Mouse (Mus musculus): Measurements from ENCODE around the gene Col8a2. TPM values are rescaled to one million over a fixed set of nuclear protein-coding genes. Genes with fewer than 3 reads are reported as not detected.

Col8a2 gene
- total and polyA plus RNA-seq, 3 experiments, result not detected

GRCm38 (mm10) chr4:126275681-126276131 lies 10.9 kb upstream of the Col8a2 start:
- Histone ChIP-seq H3K27me3 (replicated peaks) (no peaks in the 10 kb centered on the region), H3K9me3 (replicated peaks; ENCODE audit: low read length) (no peaks in the 10 kb centered on the region), H3K36me3 (replicated peaks in 1 of 2; ENCODE audit: control insufficient read depth in 1 of 2, insufficient read depth in 1 of 2, low read length in 1 of 2) (peaks cover 30 to 52% of the 10 kb centered on the region in 2 experiments), H3K79me2 (replicated peaks; ENCODE audit: control insufficient read depth, extremely low read depth, insufficient read depth, poor library complexity, severe bottlenecking) (no peaks in the 10 kb centered on the region), H3K4me3 (replicated peaks in 1 of 3; ENCODE audit: low read depth in 2 of 3, low read length in 2 of 3, poor library complexity in 1 of 3) (no peak overlapping the region), H3K4me2 (ENCODE audit: insufficient read depth, low read depth, poor library complexity, severe bottlenecking) (no peak overlapping the region), H3K9ac (ENCODE audit: insufficient read depth, low read depth) (no peak overlapping the region), H3K27ac (ENCODE audit: insufficient read depth, low read depth) (no peak overlapping the region), H3K4me1 (ENCODE audit: control insufficient read depth in 1 of 2, insufficient read depth in 2 of 2) (peaks cover 0 to 6% of the 10 kb centered on the region in 2 experiments; a peak in 1 of 4 replicates)
- dilution Hi-C loops (cut with MboI; ENCODE audit: extremely low pct_ligation_motif_present, extremely low pct_unique_long_range_greater_than_20kb, low sequenced_read_pairs), result no loop called here
- DNase-seq (ENCODE audit: extremely low read depth), result no peak
- TF ChIP-seq EP300 (IDR thresholded peaks at IDR 0.05; ENCODE audit: low read length) (no peak), IRF4 (IDR thresholded peaks at IDR 0.05; ENCODE audit: low read depth, low read length) (no peak), HCFC1 (IDR thresholded peaks at IDR 0.05; ENCODE audit: low read depth, low read length) (no peak), MXI1 (IDR thresholded peaks at IDR 0.05; ENCODE audit: low read depth, low read length) (no peak), MEF2A (IDR thresholded peaks at IDR 0.05; ENCODE audit: borderline replicate concordance, low read depth, low read length) (no peak), JUND (conservative IDR thresholded peaks at IDR 0.05; ENCODE audit: low read depth, low read length) (no peak), NELFE (IDR thresholded peaks at IDR 0.05; ENCODE audit: low read depth, low read length) (no peak), TBP (conservative IDR thresholded peaks at IDR 0.05; ENCODE audit: low read depth, low read length) (no peak), ZMIZ1 (IDR thresholded peaks at IDR 0.05; ENCODE audit: low read depth, low read length) (no peak), ZNF384 (IDR thresholded peaks at IDR 0.05; ENCODE audit: low read depth, low read length) (no peak), CTCF (conservative IDR thresholded peaks at IDR 0.05 in 1 of 2, IDR thresholded peaks at IDR 0.05 in 1 of 2; ENCODE audit: low read depth in 2 of 2, low read length in 2 of 2) (no peak), GABPA (IDR thresholded peaks at IDR 0.05; ENCODE audit: insufficient replicate concordance, low read depth, low read length) (no peak)
- in situ Hi-C loops (cut with MboI; ENCODE audit: low pct_ligation_motif_present, low pct_unique_long_range_greater_than_20kb, low sequenced_read_pairs), result no loop called here

- no peaks in the 10 kb centered on the region for H3K9me3 ChIP-seq (replicated peaks; ENCODE audit: low read length)
Observed at GRCm38 (mm10) chr4:126277906-126278564, 8.6 kb upstream of the Col8a2 start.

More at GRCm38 (mm10) chr4:126277906-126278564, 8.6 kb upstream of the Col8a2 start:
- dilution Hi-C loops (cut with MboI; ENCODE audit: extremely low pct_ligation_motif_present, extremely low pct_unique_long_range_greater_than_20kb, low sequenced_read_pairs), result no loop called here
- peaks cover 23 to 33% of the 10 kb centered on the region in 2 experiments for H3K36me3 ChIP-seq (replicated peaks in 1 of 2; ENCODE audit: control insufficient read depth in 1 of 2, insufficient read depth in 1 of 2, low read length in 1 of 2)
- TF ChIP-seq CTCF (conservative IDR thresholded peaks at IDR 0.05 in 1 of 2, IDR thresholded peaks at IDR 0.05 in 1 of 2; ENCODE audit: low read depth in 2 of 2, low read length in 2 of 2) (peak; percentile 65 to 89), CHD2 (IDR thresholded peaks at IDR 0.05; ENCODE audit: low read length) (0 out of 2 replicates have a peak, but pooled peaks have one; percentile 19), SMC3 (IDR thresholded peaks at IDR 0.05; ENCODE audit: low read depth, low read length) (peak; percentile 90), MXI1 (IDR thresholded peaks at IDR 0.05; ENCODE audit: low read depth, low read length) (no peak), ZMIZ1 (IDR thresholded peaks at IDR 0.05; ENCODE audit: low read depth, low read length) (no peak), RAD21 (IDR thresholded peaks at IDR 0.05; ENCODE audit: low read depth, low read length) (peak; percentile 78), ZNF384 (IDR thresholded peaks at IDR 0.05; ENCODE audit: low read depth, low read length) (no peak)
- peak overlapping the region; percentile 5; the same call in 1 of the 2 replicates for H3K4me2 ChIP-seq (ENCODE audit: insufficient read depth, low read depth, poor library complexity, severe bottlenecking)
- H3K27ac ChIP-seq (ENCODE audit: insufficient read depth, low read depth), result no peak overlapping the region
- peak; percentile 51 for DNase-seq (ENCODE audit: extremely low read depth)
- in situ Hi-C loops (cut with MboI; ENCODE audit: low pct_ligation_motif_present, low pct_unique_long_range_greater_than_20kb, low sequenced_read_pairs), result no loop called here
- H3K27me3 ChIP-seq (replicated peaks), result no peaks in the 10 kb centered on the region
- H3K9ac ChIP-seq (ENCODE audit: insufficient read depth, low read depth), result no peak overlapping the region
- H3K4me3 ChIP-seq (replicated peaks in 1 of 3; ENCODE audit: low read depth in 2 of 3, low read length in 2 of 3, poor library complexity in 1 of 3), result no peak overlapping the region
- H3K79me2 ChIP-seq (replicated peaks; ENCODE audit: control insufficient read depth, extremely low read depth, insufficient read depth, poor library complexity, severe bottlenecking), result no peaks in the 10 kb centered on the region
- H3K4me1 ChIP-seq (ENCODE audit: control insufficient read depth in 1 of 2, insufficient read depth in 2 of 2), result peaks cover 0 to 17% of the 10 kb centered on the region in 2 experiments; a peak in 2 of 4 replicates

All from CH12.LX (cell line).